Mouse (Mus musculus) testis, adult 2 months (tissue): ENCODE measurements around the gene Il6.

ENCODE experiments used
- CTCF ChIP-seq: fragments of 200-500 bp; IDR thresholded peaks from 2 replicates; pipeline ENCODE4 v1.5.1; 2012; ENCODE audit warnings: low read depth, mild to moderate bottlenecking, inconsistent platforms, low read length, moderate library complexity; ENCODE audit not compliant: control insufficient read depth, insufficient read depth, insufficient replicate concordance
- POLR2A ChIP-seq: fragments of 200-500 bp; IDR thresholded peaks from 2 replicates; pipeline ENCODE4 v1.6.1; 2012; ENCODE audit warnings: low read depth, mild to moderate bottlenecking, inconsistent platforms, low read length, moderate library complexity; ENCODE audit not compliant: control insufficient read depth

DNA sequence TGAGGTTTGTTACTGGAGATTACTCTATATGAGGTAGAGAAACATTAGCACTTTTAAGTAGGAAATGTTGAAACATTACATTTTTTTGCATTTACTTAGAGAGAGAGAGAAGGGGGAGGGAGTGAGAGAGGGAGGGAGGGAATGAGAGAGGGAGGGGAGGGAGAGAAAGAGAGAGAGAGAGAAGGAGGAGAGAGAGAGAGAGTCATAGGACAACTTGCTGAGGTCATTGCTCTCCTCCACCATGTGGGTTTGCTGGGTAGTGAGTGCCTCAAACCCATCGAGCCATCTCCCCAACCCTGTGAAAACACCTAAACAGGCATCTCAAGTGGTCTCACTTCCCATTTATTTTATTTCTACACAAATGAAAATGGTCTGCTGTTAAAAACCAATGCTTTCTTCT is 18.6 kb upstream of the Il6 start:
- TF ChIP-seq CTCF (no peak), POLR2A (no peak)
